Mouse (Mus musculus) monocyte, adult 5-6 weeks (primary cell): ENCODE results near the gene Grik2. TPM values are rescaled to one million over a fixed set of nuclear protein-coding genes. Genes with fewer than 3 reads are reported as not detected.

Experiments
- ATAC-seq: fragments of 153-309, 156-312 bp; replicated peaks from 2 replicates; pipeline ENCODE4 v1.8.0; 2017; ENCODE audit warnings: mild to moderate bottlenecking; ENCODE audit not compliant: low TSS enrichment, insufficient number of reproducible peaks, severe bottlenecking, poor library complexity, low FRiP score
- total RNA-seq: library from RNA; stranded (forward); fragments of 200-1000, 200-491, 200-594 nt; gene quantifications from 3 replicates; pipeline ENCODE4 v1.2.3, GENCODE M21; 2017

The Grik2 gene
- total RNA-seq, 1 experiment from 2014 or later, result not detected

DNA sequence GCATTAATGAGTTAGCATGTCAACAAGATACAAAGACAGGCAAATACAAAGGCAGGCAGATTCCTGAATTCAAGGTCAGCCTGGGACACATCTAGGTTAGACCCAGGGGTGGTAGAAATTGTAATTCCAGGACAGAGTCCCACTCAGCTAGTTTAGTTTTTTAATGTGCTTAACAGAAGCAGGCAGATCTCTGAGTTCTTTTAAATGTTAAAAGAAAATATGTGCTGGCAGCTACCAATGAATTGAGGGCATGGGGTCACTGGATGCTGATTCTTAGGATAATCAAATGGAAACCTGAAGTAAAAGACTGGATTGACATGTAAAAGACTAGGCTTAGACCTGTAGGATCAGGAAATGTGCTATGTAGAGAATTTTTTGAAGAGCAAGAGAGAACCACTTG, 651.8 kb downstream of the Grik2 start:
- no peak for ATAC-seq

DNA sequence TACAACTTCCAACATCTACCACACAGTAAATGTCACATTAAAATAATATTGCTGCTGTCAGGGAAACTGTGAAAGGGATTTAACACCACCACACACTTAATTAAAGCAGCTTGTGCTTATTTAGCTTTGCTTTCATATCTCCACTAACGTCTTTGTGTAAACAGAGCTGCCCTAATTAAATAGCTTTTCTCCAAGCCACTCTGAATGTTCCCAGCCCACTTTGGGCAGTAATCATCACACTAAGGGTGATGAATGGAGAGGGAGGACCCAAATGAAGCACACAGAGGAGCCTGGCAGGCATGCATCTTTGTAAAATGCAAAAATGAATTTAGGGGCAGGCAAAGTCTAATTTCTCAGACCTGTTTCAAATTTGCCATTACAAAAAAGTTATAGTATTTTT, 657.3 kb downstream of the Grik2 start:
- no peak for ATAC-seq

DNA sequence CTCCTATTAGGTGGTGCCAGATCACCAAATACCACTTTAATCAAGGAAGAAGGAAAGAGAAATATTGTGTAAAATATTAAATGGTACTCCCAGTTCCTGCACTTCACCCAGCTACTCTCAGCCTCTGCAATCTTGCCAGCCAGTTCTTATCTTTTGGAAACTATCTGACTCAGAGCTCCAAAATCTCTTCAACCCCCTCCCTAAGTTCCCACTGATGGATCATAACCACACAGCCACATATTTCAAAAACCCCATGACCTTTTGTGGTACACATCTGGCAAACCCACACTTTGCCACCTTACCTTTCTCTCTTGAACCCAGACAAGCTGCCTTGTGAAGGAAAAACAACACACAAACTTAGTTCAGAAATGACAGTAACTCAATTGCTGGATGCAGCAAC, 738.2 kb downstream of the Grik2 start:
- no peak for ATAC-seq

DNA sequence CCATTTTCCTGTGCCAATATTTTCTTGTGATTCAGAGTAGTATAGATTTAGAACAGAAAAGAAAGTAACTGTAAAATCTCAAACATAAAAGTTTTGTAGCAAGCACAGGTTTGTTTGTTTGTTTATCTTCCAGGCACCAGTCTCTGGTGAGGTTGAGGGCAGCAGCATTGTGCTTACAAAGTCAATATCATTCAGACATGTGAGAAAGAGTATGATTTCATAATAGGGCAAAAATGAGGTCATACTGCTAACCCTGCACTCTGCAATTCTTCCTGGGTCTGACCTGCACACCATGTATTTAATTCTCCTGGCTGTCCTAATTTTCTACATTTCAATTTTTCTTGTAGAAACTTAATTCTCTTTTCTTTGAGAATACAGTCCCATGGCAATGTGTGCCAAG, 739.2 kb downstream of the Grik2 start:
- ATAC-seq, result no peak
